Mouse (Mus musculus) brain, embryonic 14.5 days (tissue): ENCODE data around the gene Kctd7.

Source experiments
- CTCF ChIP-seq: fragments of 200-500 bp; IDR thresholded peaks from 2 replicates; pipeline ENCODE4 v1.5.1; 2012; ENCODE audit warnings: inconsistent platforms, mild to moderate bottlenecking, moderate library complexity, borderline replicate concordance; ENCODE audit not compliant: insufficient read depth, insufficient read length; ENCODE audit errors: extremely low read depth
- POLR2A ChIP-seq: fragments of 200-500 bp; IDR thresholded peaks from 2 replicates; pipeline ENCODE4 v1.6.1; 2012; ENCODE audit warnings: mild to moderate bottlenecking, inconsistent platforms, borderline replicate concordance; ENCODE audit not compliant: poor library complexity, insufficient read depth, insufficient read length, severe bottlenecking; ENCODE audit errors: extremely low read depth

DNA sequence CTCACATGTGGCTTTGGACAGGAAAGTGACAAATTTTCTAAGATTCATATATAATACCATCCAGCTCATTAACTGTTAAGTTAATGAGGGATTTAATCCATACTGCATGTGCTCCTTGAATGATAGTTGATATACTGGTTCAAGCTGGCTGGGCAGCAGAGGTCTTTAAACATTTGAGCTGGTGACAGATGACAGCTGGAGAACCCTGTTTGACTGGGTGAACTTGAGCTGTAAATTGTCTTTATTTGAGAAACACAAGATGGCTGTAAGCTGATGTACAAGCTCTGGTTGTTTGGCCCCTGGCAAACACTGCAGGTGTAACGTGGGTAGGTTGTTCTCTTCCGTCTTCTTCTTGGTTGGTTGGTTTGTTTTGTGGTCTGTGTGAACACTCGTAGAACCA is 49.1 kb downstream of the Kctd7 start:
- TF ChIP-seq POLR2A (no peak), CTCF (no peak)
